8 mouse cellular contexts compared by ENCODE assay signal in the genomic region with DNA sequence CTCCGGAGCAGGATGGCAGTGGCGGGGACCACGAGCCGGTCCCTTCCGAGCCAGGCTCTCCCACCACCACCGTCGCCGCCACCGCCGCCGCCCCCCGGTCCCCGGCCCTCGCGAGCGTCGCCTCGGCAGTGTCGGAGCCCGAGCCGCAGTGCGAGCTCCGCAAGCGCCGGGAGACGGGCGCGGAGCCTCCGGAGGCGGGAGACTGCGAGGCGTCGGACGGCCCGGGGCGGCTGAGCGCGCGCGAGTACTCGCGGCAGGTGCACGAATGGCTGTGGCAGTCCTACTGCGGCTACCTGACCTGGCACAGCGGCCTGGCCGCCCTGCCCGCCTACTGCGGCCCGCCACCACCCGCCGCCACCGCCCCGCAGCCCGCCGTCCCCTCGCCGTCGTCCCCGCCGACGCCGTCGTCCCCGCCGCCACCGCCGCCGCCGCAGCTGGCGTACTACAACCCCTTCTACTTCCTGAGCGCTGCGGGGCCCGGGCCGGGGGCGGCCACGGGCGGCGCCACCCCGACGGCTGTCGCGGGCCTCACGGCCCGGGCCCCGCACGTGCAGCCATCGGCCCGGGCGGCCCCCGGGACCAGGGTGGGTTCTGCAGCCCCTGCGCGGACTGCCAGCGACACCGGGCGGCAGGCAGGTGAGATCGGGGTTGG. TPM values are rescaled to one million over a fixed set of nuclear protein-coding genes. Genes with fewer than 3 reads are reported as not detected.
A peak's percentile ranks its signal among the peaks of the same experiment; 100 is the strongest.
DNase-seq lines count a peak whose midpoint lies in the region; TF ChIP-seq lines count a peak whose summit lies in the region.

No protein-coding gene starts in this region.

- H3K9me3 ChIP-seq in midbrain, embryonic 10.5 days (replicated peaks): no peaks in the 10 kb centered on the region

- peak; percentile 40 to 41 for DNase-seq in right cerebral cortex, postnatal 10 days (ENCODE audit: low spot score in 2 of 2)
- DNase-seq in right cerebral cortex, adult 2 months (ENCODE audit: low spot score in 2 of 2): no peak
- peak; percentile 25 to 41 for DNase-seq in gastrocnemius, postnatal 4 days (ENCODE audit: low spot score in 2 of 2)
- DNase-seq in kidney, postnatal 4 days: peak; percentile 43 to 62
- peak; percentile 36 for DNase-seq in midbrain, embryonic 10.5 days (ENCODE audit: low spot score)
- no peak for DNase-seq in frontal cortex, adult 2 months (ENCODE audit: extremely low spot score in 1 of 2, low spot score in 1 of 2)

- no peak for TF ChIP-seq CTCF in bone marrow macrophage, adult 2 months (IDR thresholded peaks at IDR 0.05; ENCODE audit: low read depth, low read length)
- no peak for TF ChIP-seq CTCF in testis, adult 2 months (IDR thresholded peaks at IDR 0.05; ENCODE audit: control insufficient read depth, insufficient read depth, insufficient replicate concordance, low read depth, low read length)

- H3K4me3 ChIP-seq in bone marrow macrophage, adult 2 months (ENCODE audit: insufficient read depth, low read length): peak overlapping the region; percentile 96
- H3K4me3 ChIP-seq in midbrain, embryonic 10.5 days: peak overlapping the region; percentile 91
- peak overlapping the region; percentile 86 for H3K4me3 ChIP-seq in testis, adult 2 months (ENCODE audit: control insufficient read depth, low read depth, low read length)

- no peaks in the 10 kb centered on the region for H3K27me3 ChIP-seq in midbrain, embryonic 10.5 days (ENCODE audit: low read depth, poor library complexity, severe bottlenecking)
- H3K27me3 ChIP-seq in testis, adult 2 months (ENCODE audit: control insufficient read depth, insufficient read depth, low read length): no peaks in the 10 kb centered on the region

- H3K27ac ChIP-seq in bone marrow macrophage, adult 2 months (ENCODE audit: insufficient read depth, low read depth, low read length): 0 out of 2 replicates have a peak overlapping the region, but pooled peaks have one; percentile 21
- peak overlapping the region; percentile 92 for H3K27ac ChIP-seq in midbrain, embryonic 10.5 days (replicated peaks)
- H3K27ac ChIP-seq in testis, adult 2 months (ENCODE audit: control insufficient read depth, insufficient read depth, low read depth, low read length): peak overlapping the region; percentile 86

- H3K4me1 ChIP-seq in bone marrow macrophage, adult 2 months (ENCODE audit: control insufficient read depth, insufficient read depth, low read length): peaks cover 8% of the 10 kb centered on the region
- peaks cover 16% of the 10 kb centered on the region for H3K4me1 ChIP-seq in midbrain, embryonic 10.5 days
- H3K4me1 ChIP-seq in testis, adult 2 months (ENCODE audit: control insufficient read depth, insufficient read depth, low read length): peaks cover 2% of the 10 kb centered on the region; the same call in 1 of the 2 replicates

- no peak for TF ChIP-seq POLR2A in bone marrow macrophage, adult 2 months (IDR thresholded peaks at IDR 0.05; ENCODE audit: borderline replicate concordance, low read depth, low read length)
- TF ChIP-seq POLR2A in testis, adult 2 months (IDR thresholded peaks at IDR 0.05; ENCODE audit: control insufficient read depth, low read depth, low read length): no peak

- WGBS in midbrain, embryonic 10.5 days: under 1% methylated on average over 88 of the region's 96 CpGs

- H3K36me3 ChIP-seq in midbrain, embryonic 10.5 days: peaks cover 35% of the 10 kb centered on the region
- H3K36me3 ChIP-seq in testis, adult 2 months (ENCODE audit: control insufficient read depth, insufficient read depth, low read length): no peaks in the 10 kb centered on the region; the same call in 1 of the 2 replicates

RNA-seq across cellular contexts. Expression of gene Fam8a1, which starts 0.4 kb away (rescaled TPM):
- polyA plus RNA-seq in bone marrow macrophage, adult 2 months (2012; ENCODE audit: insufficient read depth, insufficient read length, missing spikeins): 16.0 and 17.4 TPM in 2 replicates
- 10 to 100 TPM; 45.3 to 48.2 TPM for total RNA-seq in gastrocnemius, postnatal 4 days (2021)
- 8.5 and 9.5 TPM in 2 replicates for polyA plus RNA-seq in midbrain, embryonic 10.5 days (2016; fragmentation: Nextera tagmentation; extraction: Ambion mirVana)
- 29.9 and 30.7 TPM in 2 replicates for polyA plus RNA-seq in testis, adult 2 months (2012; rRNA removed)
- polyA plus RNA-seq in frontal cortex, adult 2 months (2012; rRNA removed): 45.1 and 45.5 TPM in 2 replicates

RNA-seq across cellular contexts. Expression of gene Nup153, which starts 58.0 kb away (rescaled TPM):
- polyA plus RNA-seq in bone marrow macrophage, adult 2 months (2012; ENCODE audit: insufficient read depth, insufficient read length, missing spikeins): 33.9 and 37.6 TPM in 2 replicates
- total RNA-seq in gastrocnemius, postnatal 4 days (2021): 10 to 100 TPM; 51.6 to 66.3 TPM
- polyA plus RNA-seq in midbrain, embryonic 10.5 days (2016; fragmentation: Nextera tagmentation; extraction: Ambion mirVana): 28.6 and 31.1 TPM in 2 replicates
- 238 and 272 TPM in 2 replicates for polyA plus RNA-seq in testis, adult 2 months (2012; rRNA removed)
- polyA plus RNA-seq in frontal cortex, adult 2 months (2012; rRNA removed): 32.1 and 33.8 TPM in 2 replicates

Comparison
In these comparisons a context has a peak if more than half of its experiments do, and no peak if none do; other contexts are left out.
1. DNase-seq: peak in right cerebral cortex, postnatal 10 days (2 of 2), gastrocnemius, postnatal 4 days (2 of 2), kidney, postnatal 4 days (2 of 2) and midbrain, embryonic 10.5 days (single experiment); none in right cerebral cortex, adult 2 months (0 of 2) and frontal cortex, adult 2 months (0 of 2).
2. H3K27ac ChIP-seq: peak in every context shown above with its lines; median percentile 92 in midbrain, embryonic 10.5 days; 86 in testis, adult 2 months; 21 in bone marrow macrophage, adult 2 months.
3. Peak in every context shown above with its lines, with median percentiles within 50 percentile points of each other: H3K4me3 ChIP-seq.